In the genomic region with DNA sequence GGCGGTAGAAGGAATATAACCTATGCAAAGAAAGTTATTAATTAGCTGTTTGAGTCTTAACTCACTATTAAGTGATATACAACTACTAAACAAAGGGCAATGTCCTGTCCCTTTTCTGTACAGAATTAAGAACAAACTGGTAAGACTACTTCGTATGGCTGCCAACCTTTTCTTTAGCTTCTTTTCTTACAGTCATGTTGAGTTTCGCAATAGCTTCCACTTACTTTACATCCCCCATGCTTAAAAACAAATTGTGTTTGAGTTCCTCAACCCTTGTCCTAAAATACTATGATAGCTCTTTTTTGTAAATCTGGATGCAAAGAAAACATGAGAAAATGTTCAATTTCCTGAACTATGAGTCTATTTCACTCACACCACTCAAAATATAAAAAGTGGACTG, we compare ENCODE assay signal across 11 mouse cellular contexts. TPM values are rescaled to one million over a fixed set of nuclear protein-coding genes. Genes with fewer than 3 reads are reported as not detected.
DNase-seq lines count a peak whose midpoint lies in the region; ATAC-seq and TF ChIP-seq lines count a peak whose summit lies in the region.
"Had no signal": no experiment of that assay in that cellular context is flagged by ENCODE, and none has a peak within 500 bp of the region (broad histone marks: within the 10 kb centered on the region; RNA-seq: fewer than 3 reads in every experiment).

No protein-coding gene starts in this region.

- no peak for DNase-seq in embryonic facial prominence, embryonic 10.5 days (ENCODE audit: low spot score)
- no peak for DNase-seq in kidney, postnatal 36 days
- no peak for DNase-seq in liver, embryonic 13.5 days
- DNase-seq in left cerebral cortex, adult 9 months (ENCODE audit: low spot score in 2 of 2), result no peak
- no peak for DNase-seq in spleen, postnatal 4 days (ENCODE audit: low spot score in 2 of 2)
- DNase-seq: gastrocnemius, postnatal 25 days had no signal

- peak overlapping the region; percentile 31; the same call in 1 of the 2 replicates for H3K4me2 ChIP-seq in embryonic facial prominence, embryonic 12.5 days (replicated peaks)
- peak overlapping the region; percentile 85 for H3K4me2 ChIP-seq in kidney, embryonic 15.5 days
- H3K4me2 ChIP-seq in liver, embryonic 13.5 days, result peak overlapping the region; percentile 94

- ATAC-seq in embryonic facial prominence, embryonic 12.5 days (ENCODE audit: insufficient number of reproducible peaks, insufficient read depth, low FRiP score, low TSS enrichment), result no peak
- ATAC-seq in kidney, embryonic 15.5 days (replicated peaks; ENCODE audit: low FRiP score), result no peak
- ATAC-seq in liver, embryonic 13.5 days (ENCODE audit: low read depth), result no peak

- H3K4me3 ChIP-seq in embryonic facial prominence, embryonic 12.5 days, result no peak overlapping the region
- no peak overlapping the region for H3K4me3 ChIP-seq in embryonic facial prominence, embryonic 10.5 days
- H3K4me3 ChIP-seq in kidney, embryonic 15.5 days (replicated peaks), result peak overlapping the region; percentile 22
- H3K4me3 ChIP-seq in bone marrow macrophage, adult 2 months (ENCODE audit: insufficient read depth, low read length), result peak overlapping the region; percentile 29
- H3K4me3 ChIP-seq in liver, embryonic 13.5 days (replicated peaks), result peak overlapping the region; percentile 22; the same call in 1 of the 2 replicates

- H3K36me3 ChIP-seq in embryonic facial prominence, embryonic 12.5 days, result 0 out of 2 replicates have a peak, but pooled peaks cover 2% of the 10 kb centered on the region
- H3K36me3 ChIP-seq in embryonic facial prominence, embryonic 10.5 days (replicated peaks), result peaks cover 3% of the 10 kb centered on the region; the same call in 1 of the 2 replicates
- peaks cover 7% of the 10 kb centered on the region for H3K36me3 ChIP-seq in kidney, embryonic 15.5 days
- H3K36me3 ChIP-seq in liver, embryonic 13.5 days, result no peaks in the 10 kb centered on the region

- no peak overlapping the region for H3K27ac ChIP-seq in embryonic facial prominence, embryonic 12.5 days
- H3K27ac ChIP-seq in embryonic facial prominence, embryonic 10.5 days (replicated peaks), result no peak overlapping the region
- H3K27ac ChIP-seq in kidney, embryonic 15.5 days, result no peak overlapping the region
- H3K27ac ChIP-seq in bone marrow macrophage, adult 2 months (ENCODE audit: insufficient read depth, low read depth, low read length), result peak overlapping the region; percentile 44
- H3K27ac ChIP-seq in liver, embryonic 13.5 days, result no peak overlapping the region

- H3K9ac ChIP-seq in embryonic facial prominence, embryonic 12.5 days, result no peak overlapping the region
- H3K9ac ChIP-seq in kidney, embryonic 15.5 days, result no peak overlapping the region
- H3K9ac ChIP-seq in liver, embryonic 13.5 days, result peak overlapping the region; percentile 36; the same call in 1 of the 2 replicates

- TF ChIP-seq CTCF in bone marrow macrophage, adult 2 months (IDR thresholded peaks at IDR 0.05; ENCODE audit: low read depth, low read length), result no peak

- 89% methylated on average over 3 of the region's 3 CpGs for WGBS in embryonic facial prominence, embryonic 12.5 days
- 91% methylated on average over 3 of the region's 3 CpGs for WGBS in embryonic facial prominence, embryonic 10.5 days
- WGBS in kidney, embryonic 15.5 days, result 77% methylated on average over 3 of the region's 3 CpGs
- 77% methylated on average over 3 of the region's 3 CpGs for WGBS in liver, embryonic 13.5 days (ENCODE audit: insufficient replicate concordance)

- no peak for TF ChIP-seq POLR2A in bone marrow macrophage, adult 2 months (IDR thresholded peaks at IDR 0.05; ENCODE audit: borderline replicate concordance, low read depth, low read length)

- no peaks in the 10 kb centered on the region for H3K27me3 ChIP-seq in embryonic facial prominence, embryonic 12.5 days
- H3K27me3 ChIP-seq in embryonic facial prominence, embryonic 10.5 days (replicated peaks; ENCODE audit: low read depth, poor library complexity, severe bottlenecking), result no peaks in the 10 kb centered on the region
- H3K27me3 ChIP-seq in kidney, embryonic 15.5 days, result no peaks in the 10 kb centered on the region
- no peaks in the 10 kb centered on the region for H3K27me3 ChIP-seq in liver, embryonic 13.5 days

- H3K9me3 ChIP-seq in embryonic facial prominence, embryonic 12.5 days, result no peaks in the 10 kb centered on the region
- no peaks in the 10 kb centered on the region for H3K9me3 ChIP-seq in embryonic facial prominence, embryonic 10.5 days
- no peaks in the 10 kb centered on the region for H3K9me3 ChIP-seq in kidney, embryonic 15.5 days (replicated peaks)
- no peaks in the 10 kb centered on the region for H3K9me3 ChIP-seq in liver, embryonic 13.5 days (replicated peaks)

- H3K4me1 ChIP-seq in embryonic facial prominence, embryonic 12.5 days, result peaks cover 20% of the 10 kb centered on the region
- H3K4me1 ChIP-seq in embryonic facial prominence, embryonic 10.5 days, result peaks cover 22% of the 10 kb centered on the region
- peaks cover 27% of the 10 kb centered on the region for H3K4me1 ChIP-seq in kidney, embryonic 15.5 days
- H3K4me1 ChIP-seq in bone marrow macrophage, adult 2 months (ENCODE audit: control insufficient read depth, insufficient read depth, low read length), result peaks cover 19% of the 10 kb centered on the region
- peaks cover 34% of the 10 kb centered on the region for H3K4me1 ChIP-seq in liver, embryonic 13.5 days (replicated peaks)

RNA-seq across cellular contexts. Expression of a gene that starts 1.7 kb away (rescaled TPM):
- not detected in 2 replicates for polyA plus RNA-seq in embryonic facial prominence, embryonic 12.5 days (2016; fragmentation: Nextera tagmentation; extraction: Ambion mirVana)
- not detected in 2 replicates for polyA plus RNA-seq in embryonic facial prominence, embryonic 10.5 days (2016; fragmentation: Nextera tagmentation; extraction: Ambion mirVana)
- polyA plus RNA-seq in kidney, embryonic 15.5 days (2015; fragmentation: Nextera tagmentation; extraction: Ambion mirVana), result not detected in 2 replicates
- not detected in 2 replicates for polyA plus RNA-seq in bone marrow macrophage, adult 2 months (2012; ENCODE audit: insufficient read depth, insufficient read length, missing spikeins)
- polyA plus RNA-seq in liver, embryonic 13.5 days (2015; fragmentation: Nextera tagmentation; extraction: Ambion mirVana), result not detected in 2 replicates
- polyA plus RNA-seq: large intestine, adult 2 months; liver, adult 2 months had no signal

RNA-seq across cellular contexts. Expression of a gene that starts 2.1 kb away (rescaled TPM):
- 33.7 and 34.2 TPM in 2 replicates for polyA plus RNA-seq in embryonic facial prominence, embryonic 12.5 days (2016; fragmentation: Nextera tagmentation; extraction: Ambion mirVana)
- polyA plus RNA-seq in embryonic facial prominence, embryonic 10.5 days (2016; fragmentation: Nextera tagmentation; extraction: Ambion mirVana), result 22.2 and 25.1 TPM in 2 replicates
- 37.6 and 39.4 TPM in 2 replicates for polyA plus RNA-seq in kidney, embryonic 15.5 days (2015; fragmentation: Nextera tagmentation; extraction: Ambion mirVana)
- polyA plus RNA-seq in bone marrow macrophage, adult 2 months (2012; ENCODE audit: insufficient read depth, insufficient read length, missing spikeins), result 95.4 and 102 TPM in 2 replicates
- polyA plus RNA-seq in liver, embryonic 13.5 days (2015; fragmentation: Nextera tagmentation; extraction: Ambion mirVana), result 8.6 and 9.0 TPM in 2 replicates

RNA-seq across cellular contexts. Expression of a gene that starts 49.0 kb away (rescaled TPM):
- 61.0 and 68.1 TPM in 2 replicates for polyA plus RNA-seq in embryonic facial prominence, embryonic 12.5 days (2016; fragmentation: Nextera tagmentation; extraction: Ambion mirVana)
- 52.8 and 56.9 TPM in 2 replicates for polyA plus RNA-seq in embryonic facial prominence, embryonic 10.5 days (2016; fragmentation: Nextera tagmentation; extraction: Ambion mirVana)
- polyA plus RNA-seq in kidney, embryonic 15.5 days (2015; fragmentation: Nextera tagmentation; extraction: Ambion mirVana), result 70.2 and 95.0 TPM in 2 replicates
- 134 and 175 TPM in 2 replicates for polyA plus RNA-seq in bone marrow macrophage, adult 2 months (2012; ENCODE audit: insufficient read depth, insufficient read length, missing spikeins)
- polyA plus RNA-seq in liver, embryonic 13.5 days (2015; fragmentation: Nextera tagmentation; extraction: Ambion mirVana), result 32.5 and 38.7 TPM in 2 replicates

Comparison
In these comparisons a context has a peak if more than half of its experiments do, and no peak if none do; other contexts are left out.
1. H3K4me2 ChIP-seq: peak in every context shown above with its lines; median percentile 94 in liver, embryonic 13.5 days; 85 in kidney, embryonic 15.5 days; 31 in embryonic facial prominence, embryonic 12.5 days.
2. H3K4me3 ChIP-seq: peak in kidney, embryonic 15.5 days (single experiment), bone marrow macrophage, adult 2 months (single experiment) and liver, embryonic 13.5 days (single experiment); none in embryonic facial prominence, embryonic 12.5 days (single experiment) and embryonic facial prominence, embryonic 10.5 days (single experiment).